Mouse (Mus musculus): Measurements from ENCODE around the gene Vmn1r213.

The Vmn1r213 gene

DNA sequence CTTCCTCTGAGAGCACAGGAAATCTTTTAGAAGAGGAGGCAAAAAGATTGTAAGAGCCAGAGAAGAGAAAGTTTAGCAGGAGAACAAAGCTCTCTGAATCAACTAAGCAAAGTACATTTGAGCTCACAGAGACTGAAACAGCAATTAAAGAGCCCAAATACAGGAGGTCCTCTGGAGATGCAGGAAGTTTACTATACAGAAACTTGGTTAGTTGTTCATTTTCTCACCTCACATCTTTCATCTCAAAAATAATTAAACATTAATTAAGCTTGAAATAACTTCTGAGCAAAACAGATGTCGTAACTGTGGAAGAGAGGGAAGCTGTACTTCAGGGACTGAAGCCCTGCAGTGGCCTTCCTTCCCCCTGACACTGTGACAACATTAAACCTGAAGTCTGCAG, at the start of gene Vmn1r213:
Vmn1r213 (plus strand) TSS at position 301 of the 400 bp plus-strand sequence.
- no peak for DNase-seq (ENCODE audit: low spot score in 2 of 2)

DNA sequence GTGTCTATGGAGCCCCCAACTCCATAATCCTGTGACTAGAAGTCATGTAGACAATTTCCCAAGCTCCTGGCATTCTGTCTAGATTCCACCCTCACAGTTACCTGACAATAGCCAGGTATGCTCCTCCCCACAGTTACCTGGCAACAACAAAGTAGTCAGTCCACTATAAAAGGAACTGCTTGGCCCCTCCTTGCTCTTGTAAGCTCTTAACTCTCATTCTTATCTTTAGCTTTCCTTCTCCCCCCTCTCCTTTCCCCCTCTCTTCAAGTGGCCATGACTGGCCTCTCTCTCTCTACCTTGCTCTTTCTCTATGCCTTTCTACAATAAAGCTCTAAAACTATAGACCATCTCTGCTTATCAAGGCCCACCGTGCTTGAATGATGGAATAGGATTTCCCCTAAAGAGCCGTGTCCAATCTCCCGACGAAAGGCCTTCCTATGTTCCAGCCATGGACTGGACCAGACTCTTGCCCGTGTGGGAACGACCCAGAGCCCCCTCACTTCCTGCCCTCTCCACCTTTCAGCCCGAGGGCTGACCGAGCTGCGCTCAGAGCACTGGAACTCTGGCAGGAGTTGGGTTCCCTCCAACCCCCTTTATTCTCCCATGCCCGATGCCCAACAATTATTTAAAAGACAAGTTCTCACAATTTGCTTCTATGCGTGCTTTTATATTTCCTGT, 17.1 kb upstream of the Vmn1r213 start:
- DNase-seq (ENCODE audit: low spot score in 2 of 2): no peak

DNA sequence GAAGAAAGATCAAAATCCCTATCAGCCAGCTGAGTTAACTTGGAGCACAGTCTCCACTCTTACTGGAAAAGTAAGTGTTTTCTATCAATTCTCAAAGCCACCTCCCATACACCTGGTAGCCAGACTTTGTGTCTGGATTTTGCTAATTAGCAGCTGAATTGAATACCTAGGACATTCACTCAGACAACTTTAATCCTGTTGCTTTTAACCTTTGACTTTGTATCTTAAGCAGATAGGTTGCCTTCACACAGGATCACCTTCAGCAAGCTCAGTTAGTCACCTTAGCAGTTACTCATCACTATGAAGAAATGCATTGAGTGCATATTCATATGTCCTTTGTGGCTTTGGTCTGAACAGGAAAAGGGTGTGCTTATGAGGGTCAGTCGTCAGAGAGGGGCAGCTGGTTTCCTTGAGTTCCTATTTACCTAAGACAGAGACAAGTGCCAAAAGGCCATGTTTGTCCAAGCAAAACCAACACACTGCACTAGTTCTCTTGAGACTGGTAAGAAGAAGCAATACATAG, 15.2 kb upstream of the Vmn1r213 start:
- no peak for DNase-seq (ENCODE audit: low spot score in 2 of 2)

DNA sequence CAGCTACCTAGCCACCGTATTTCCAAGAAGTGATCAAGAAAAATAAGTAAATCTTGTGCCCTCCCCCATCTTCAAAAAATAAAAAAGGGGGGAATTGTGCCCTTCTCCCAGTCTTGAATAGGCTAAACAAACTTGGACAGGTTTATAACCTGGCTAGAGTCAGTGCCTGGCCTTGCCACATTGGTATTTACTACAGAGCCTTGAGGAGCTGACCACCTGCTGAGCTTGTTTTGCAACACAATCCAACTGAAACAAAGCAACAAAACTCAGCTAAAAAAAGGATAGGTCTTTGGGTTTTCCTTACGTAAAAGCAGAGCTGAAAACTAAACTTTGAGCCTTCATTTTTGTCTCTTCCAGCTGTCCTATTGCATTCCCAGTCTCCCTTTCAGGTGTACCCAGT, 14.7 kb upstream of the Vmn1r213 start:
- DNase-seq (ENCODE audit: low spot score in 2 of 2): no peak

DNA sequence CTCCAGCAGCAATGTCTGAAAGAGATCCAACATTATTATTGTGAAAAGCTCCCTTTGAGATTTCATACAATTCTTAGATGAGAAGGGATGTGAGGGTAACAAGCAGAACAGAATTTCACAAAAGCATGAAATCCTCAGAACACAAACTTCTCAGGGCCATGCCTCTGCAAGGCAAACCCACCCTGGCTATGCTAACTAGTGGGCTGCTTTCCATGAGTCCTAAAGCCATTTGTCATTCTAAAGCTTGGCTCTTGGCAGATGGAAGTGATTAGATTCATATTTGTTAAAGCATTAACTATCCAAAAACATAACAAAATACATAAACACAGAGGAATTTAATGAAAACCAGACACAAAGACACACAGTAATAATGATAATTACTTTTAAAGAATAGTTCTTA, 10.7 kb downstream of the Vmn1r213 start:
- no peak for DNase-seq (ENCODE audit: low spot score in 2 of 2)

DNA sequence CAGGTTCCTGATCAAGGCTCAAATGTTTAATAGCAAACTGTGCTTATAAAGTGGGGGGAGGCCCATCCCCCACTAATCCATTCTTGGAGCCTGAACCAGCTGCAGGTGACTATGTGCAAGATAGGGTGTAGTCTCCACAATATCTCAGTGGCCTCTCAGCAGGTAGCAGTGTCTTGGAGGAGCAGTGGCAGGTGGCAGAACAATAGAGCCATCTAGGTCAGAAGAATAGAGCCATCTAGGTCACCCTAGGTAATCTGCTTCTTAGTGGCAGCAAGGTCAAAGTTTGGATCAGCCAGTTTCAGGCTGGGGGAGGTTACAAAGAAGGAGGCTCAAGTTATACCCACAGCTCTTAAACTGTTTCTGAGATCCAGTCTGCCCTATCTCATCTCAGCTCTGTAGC, 17.4 kb downstream of the Vmn1r213 start:
- no peak for DNase-seq (ENCODE audit: low spot score in 2 of 2)

DNA sequence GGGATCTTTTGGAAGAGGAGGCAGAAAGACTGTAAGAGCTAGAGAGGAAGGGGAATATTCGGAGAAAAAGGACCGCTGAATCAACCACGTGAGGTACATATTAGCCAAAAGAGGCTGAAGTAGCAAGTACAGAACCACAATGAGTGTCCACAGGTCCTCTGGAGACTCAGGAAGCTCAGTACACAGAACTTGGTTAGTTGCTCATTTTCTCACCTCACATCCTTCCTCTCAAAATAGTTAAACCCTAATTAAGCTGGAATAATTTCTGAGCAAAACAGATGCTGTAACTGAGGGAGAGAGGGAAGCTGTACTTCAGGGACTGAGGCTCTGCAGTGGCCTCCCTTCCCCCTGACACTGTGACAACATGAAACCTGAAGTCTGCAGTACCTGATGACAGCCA, 22.7 kb downstream of the Vmn1r213 start, which contains the start of gene Vmn1r214:
Vmn1r214 (plus strand) TSS at position 301 of the 400 bp plus-strand sequence.
- no peak for DNase-seq (ENCODE audit: low spot score in 2 of 2)

DNA sequence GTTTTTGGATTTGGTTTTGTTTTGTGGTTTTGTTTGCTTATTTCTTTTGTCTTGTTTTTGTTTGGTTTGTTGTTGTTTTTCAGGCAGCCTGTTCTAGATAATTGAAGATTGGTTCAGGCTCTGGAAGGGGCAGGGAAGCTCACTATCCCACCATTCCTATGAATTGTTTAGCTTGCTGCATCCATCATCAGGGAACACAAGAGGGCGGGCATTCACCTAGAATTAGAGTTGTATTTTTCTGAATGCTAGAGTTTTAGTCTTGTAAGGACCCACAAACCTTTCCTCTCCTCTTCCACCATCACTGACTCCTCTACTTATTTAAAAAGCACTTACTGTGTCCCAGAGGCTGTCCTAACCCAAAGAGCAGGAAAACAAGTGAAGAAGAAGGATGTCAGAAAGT, 50.3 kb downstream of the Vmn1r213 start:
- DNase-seq (ENCODE audit: low spot score in 2 of 2): no peak

All from spleen, postnatal 36 days (tissue).